Comparison of ENCODE assay signal across 9 mouse cellular contexts in the genomic region with DNA sequence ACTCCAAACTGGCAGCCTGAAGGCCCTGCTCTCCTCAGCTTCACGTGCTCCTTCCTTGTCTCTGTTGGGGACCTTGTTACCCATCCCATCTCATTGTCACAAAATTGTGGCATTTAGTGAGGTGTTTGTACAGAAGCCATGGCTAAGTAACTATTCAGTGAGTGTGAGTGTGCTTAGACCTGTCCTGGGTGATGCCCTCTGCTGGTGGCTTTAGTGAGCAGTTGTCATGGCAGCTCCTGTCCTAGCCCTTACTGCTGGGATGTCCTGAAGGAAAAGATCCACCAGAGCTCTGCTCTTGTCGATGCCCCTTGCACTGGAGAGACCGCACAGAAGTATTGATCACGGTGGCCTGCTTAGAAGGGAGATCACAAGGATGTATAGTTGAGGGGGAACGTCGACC. TPM values are rescaled to one million over a fixed set of nuclear protein-coding genes. Genes with fewer than 3 reads are reported as not detected.
A peak's percentile ranks its signal among the peaks of the same experiment; 100 is the strongest.
DNase-seq lines count a peak whose midpoint lies in the region; ATAC-seq and TF ChIP-seq lines count a peak whose summit lies in the region.
"Had no signal": no experiment of that assay in that cellular context is flagged by ENCODE, and none has a peak within 500 bp of the region (broad histone marks: within the 10 kb centered on the region; RNA-seq: fewer than 3 reads in every experiment).

No protein-coding gene starts in this region.

- no peak overlapping the region for H3K27ac ChIP-seq in left cerebral cortex, adult 2 months
- no peak overlapping the region for H3K27ac ChIP-seq in CH12.LX (ENCODE audit: insufficient read depth, low read depth)
- H3K27ac ChIP-seq: hindbrain, embryonic 15.5 days; macrophage had no signal

- H3K36me3 ChIP-seq in CH12.LX (replicated peaks in 1 of 2; ENCODE audit: control insufficient read depth in 1 of 2, insufficient read depth in 1 of 2, low read length in 1 of 2): peaks cover 70 to 91% of the 10 kb centered on the region in 2 experiments

- dilution Hi-C loops in CH12.LX (cut with MboI; ENCODE audit: extremely low pct_ligation_motif_present, extremely low pct_unique_long_range_greater_than_20kb, low sequenced_read_pairs): no loop called here

- H3K4me1 ChIP-seq in CH12.LX (ENCODE audit: control insufficient read depth in 1 of 2, insufficient read depth in 2 of 2): peaks cover 0 to 6% of the 10 kb centered on the region in 2 experiments; a peak in 1 of 4 replicates

- H3K4me2 ChIP-seq in CH12.LX (ENCODE audit: insufficient read depth, low read depth, poor library complexity, severe bottlenecking): no peak overlapping the region
- H3K4me2 ChIP-seq: hindbrain, embryonic 15.5 days had no signal

- no peak for TF ChIP-seq EP300 in CH12.LX (IDR thresholded peaks at IDR 0.05; ENCODE audit: low read length)

- H3K9ac ChIP-seq in CH12.LX (ENCODE audit: insufficient read depth, low read depth): no peak overlapping the region
- H3K9ac ChIP-seq: hindbrain, embryonic 15.5 days had no signal

- no peaks in the 10 kb centered on the region for H3K9me3 ChIP-seq in CH12.LX (replicated peaks; ENCODE audit: low read length)
- H3K9me3 ChIP-seq: hindbrain, embryonic 15.5 days had no signal

- TF ChIP-seq CTCF in left cerebral cortex, adult 2 months (IDR thresholded peaks at IDR 0.05): peak; percentile 48
- peak; percentile 28 to 72; a peak in 3 of 4 replicates for TF ChIP-seq CTCF in CH12.LX (conservative IDR thresholded peaks at IDR 0.05 in 1 of 2, IDR thresholded peaks at IDR 0.05 in 1 of 2; ENCODE audit: low read depth in 2 of 2, low read length in 2 of 2)

- intact Hi-C loops in left cerebral cortex, adult 2 months (cut with DNase I): no loop called here
- intact Hi-C loops in left cerebral cortex, postnatal 4 days (cut with DNase I): loop anchor here (5.0 to 10.0 kb wide), 2 partner anchors 65 to 223 kb away; no protein-coding TSS in a partner anchor

- H3K27me3 ChIP-seq in CH12.LX (replicated peaks): no peaks in the 10 kb centered on the region
- H3K27me3 ChIP-seq: hindbrain, embryonic 15.5 days had no signal

- no peak overlapping the region for H3K4me3 ChIP-seq in left cerebral cortex, adult 2 months
- H3K4me3 ChIP-seq in CH12.LX (replicated peaks in 1 of 3; ENCODE audit: low read depth in 2 of 3, low read length in 2 of 3, poor library complexity in 1 of 3): no peak overlapping the region
- H3K4me3 ChIP-seq: hindbrain, embryonic 15.5 days had no signal

- in situ Hi-C loops in CH12.LX (cut with MboI; ENCODE audit: low pct_ligation_motif_present, low pct_unique_long_range_greater_than_20kb, low sequenced_read_pairs): loop anchor here (10.0 kb wide), 1 partner anchor 223 kb away; no protein-coding TSS in a partner anchor

- TF ChIP-seq RAD21 in CH12.LX (IDR thresholded peaks at IDR 0.05; ENCODE audit: low read depth, low read length): peak; percentile 51

- peak; percentile 69 for ATAC-seq in megakaryocyte, adult 5-6 weeks (ENCODE audit: poor library complexity, severe bottlenecking)

- peaks cover 21% of the 10 kb centered on the region for H3K79me2 ChIP-seq in CH12.LX (replicated peaks; ENCODE audit: control insufficient read depth, extremely low read depth, insufficient read depth, poor library complexity, severe bottlenecking)

- no peak for TF ChIP-seq POLR2A in CH12.LX (IDR thresholded peaks at IDR 0.05; ENCODE audit: low read depth, low read length)

- DNase-seq in left cerebral cortex, adult 2 months (ENCODE audit: extremely low spot score in 1 of 2, low spot score in 2 of 2): no peak
- no peak for DNase-seq in left cerebral cortex, postnatal 4 days
- peak; percentile 45 for DNase-seq in CH12.LX (ENCODE audit: extremely low read depth)
- peak; percentile 50 for DNase-seq in R1 (ENCODE audit: low read depth, low spot score)
- no peak for DNase-seq in layer of hippocampus, adult 11-12 months (ENCODE audit: low spot score)
- no peak for DNase-seq in gastrocnemius, postnatal 10 days

TF ChIP-seq in CH12.LX, 34 proteins besides CTCF, POLR2A, EP300 and RAD21:
- no peak for TF ChIP-seq ZNF384 (IDR thresholded peaks at IDR 0.05; ENCODE audit: low read depth, low read length)
- TF ChIP-seq SMC3 (IDR thresholded peaks at IDR 0.05; ENCODE audit: low read depth, low read length): peak; percentile 86

RNA-seq across cellular contexts. Expression of a gene that starts 7.0 kb away (rescaled TPM):
- total RNA-seq in left cerebral cortex, adult 2 months (2021): 10 to 100 TPM; 71.6 to 75.9 TPM
- 10 to 100 TPM; 62.8 to 63.8 TPM for total RNA-seq in left cerebral cortex, postnatal 4 days (2021)
- total RNA-seq in CH12.LX (2012; rRNA removed) (61.4 and 66.6 TPM in 2 replicates), CH12.LX (2014; rRNA removed) (58.5 and 60.3 TPM in 2 replicates)
- 72.9 and 90.2 TPM in 2 replicates for polyA plus RNA-seq in CH12.LX (2012; ENCODE audit: insufficient read length, low read depth)
- total RNA-seq in megakaryocyte, adult 5-6 weeks (2015): 49.3 and 54.0 TPM in 2 replicates
- total RNA-seq in megakaryocyte, adult 5-6 weeks (2017): 190 and 209 TPM in 2 replicates
- 10 to 100 TPM; 34.9 to 40.9 TPM for total RNA-seq in gastrocnemius, postnatal 10 days (2021)

RNA-seq across cellular contexts. Expression of a gene that starts 11.1 kb away (rescaled TPM):
- not detected for total RNA-seq in left cerebral cortex, adult 2 months (2021)
- total RNA-seq in left cerebral cortex, postnatal 4 days (2021): not detected
- total RNA-seq in CH12.LX (2012; rRNA removed) (0.17 and 0.29 TPM in 2 replicates), CH12.LX (2014; rRNA removed) (not detected in 2 replicates)
- 0.21 TPM in 1 of 2 replicates, not detected in the other for polyA plus RNA-seq in CH12.LX (2012; ENCODE audit: insufficient read length, low read depth)
- total RNA-seq in megakaryocyte, adult 5-6 weeks (2015): not detected in 2 replicates
- not detected in 2 replicates for total RNA-seq in megakaryocyte, adult 5-6 weeks (2017)
- not detected for total RNA-seq in gastrocnemius, postnatal 10 days (2021)
- polyA plus RNA-seq: macrophage had no signal

RNA-seq across cellular contexts. Expression of a gene that starts 25.0 kb away (rescaled TPM):
- under 1 TPM in 1 of 2 experiments, not detected in 1; 0.52 TPM for total RNA-seq in left cerebral cortex, adult 2 months (2021)
- total RNA-seq in left cerebral cortex, postnatal 4 days (2021): under 1 TPM in 1 of 2 experiments, not detected in 1; 0.91 TPM
- 0.25 and 0.42 TPM in 2 replicates for total RNA-seq in CH12.LX (2012; rRNA removed)
- 0.69 TPM in 1 of 2 replicates, not detected in the other for total RNA-seq in CH12.LX (2014; rRNA removed)
- 1.2 and 1.8 TPM in 2 replicates for polyA plus RNA-seq in CH12.LX (2012; ENCODE audit: insufficient read length, low read depth)
- 1.2 and 2.7 TPM in 2 replicates for total RNA-seq in megakaryocyte, adult 5-6 weeks (2015)
- 4.3 and 6.8 TPM in 2 replicates for total RNA-seq in megakaryocyte, adult 5-6 weeks (2017)
- total RNA-seq in gastrocnemius, postnatal 10 days (2021): under 1 TPM; 0.35 to 0.54 TPM
- polyA plus RNA-seq: hindbrain, embryonic 15.5 days had no signal

RNA-seq across cellular contexts. Expression of a gene that starts 53.7 kb away (rescaled TPM):
- total RNA-seq in left cerebral cortex, adult 2 months (2021): under 1 TPM; 0.16 to 0.43 TPM
- under 1 TPM; 0.16 to 0.24 TPM for total RNA-seq in left cerebral cortex, postnatal 4 days (2021)
- 3.8 and 5.3 TPM in 2 replicates for total RNA-seq in CH12.LX (2012; rRNA removed)
- total RNA-seq in CH12.LX (2014; rRNA removed): 2.9 and 3.3 TPM in 2 replicates
- polyA plus RNA-seq in CH12.LX (2012; ENCODE audit: insufficient read length, low read depth): 3.7 and 3.8 TPM in 2 replicates
- 4.0 TPM in 2 replicates for total RNA-seq in megakaryocyte, adult 5-6 weeks (2015)
- 3.6 and 5.3 TPM in 2 replicates for total RNA-seq in megakaryocyte, adult 5-6 weeks (2017)
- total RNA-seq in gastrocnemius, postnatal 10 days (2021): under 1 TPM; 0.26 to 0.41 TPM

Comparison
In these comparisons a context has a peak if more than half of its experiments do, and no peak if none do; other contexts are left out.
1. DNase-seq: peak in CH12.LX (single experiment) and R1 (single experiment); none in left cerebral cortex, adult 2 months (0 of 2), left cerebral cortex, postnatal 4 days (single experiment), layer of hippocampus, adult 11-12 months (single experiment) and gastrocnemius, postnatal 10 days (single experiment).